Mouse (Mus musculus) forebrain, postnatal 0 days (tissue): ENCODE measurements around the gene Zfp277. TPM values are rescaled to one million over a fixed set of nuclear protein-coding genes. Genes with fewer than 3 reads are reported as not detected.

Source experiments
- ATAC-seq: fragments of 200-750 bp; cut with Nextera tagmentation; 2 replicates; pipeline ENCODE4 v1.8.0; 2017; ENCODE audit warnings: mild to moderate bottlenecking, moderate library complexity
- DNase-seq: peaks from one replicate; pipeline ENCODE4 v3.0.0-alpha.2; 2015
- H3K27ac ChIP-seq: fragments of 300-500 bp; sonication (generic); 2 replicates; pipeline ENCODE4 v1.5.1; 2014; ENCODE audit warnings: low read depth, mild to moderate bottlenecking, antibody characterized with exemption, low read length, moderate library complexity, mixed read lengths
- H3K27me3 ChIP-seq: fragments of 300-500 bp; sonication (generic); 2 replicates; pipeline ENCODE4 v1.6.1; 2014; ENCODE audit warnings: mild to moderate bottlenecking, low read length, mixed read lengths; ENCODE audit not compliant: insufficient read depth
- H3K36me3 ChIP-seq: fragments of 300-500 bp; sonication (generic); 2 replicates; pipeline ENCODE4 v1.6.1; 2014; ENCODE audit warnings: mild to moderate bottlenecking, moderate library complexity; ENCODE audit not compliant: insufficient read depth
- H3K4me1 ChIP-seq: fragments of 300-500 bp; sonication (generic); 2 replicates; pipeline ENCODE4 v1.6.1; 2014; ENCODE audit warnings: antibody characterized with exemption; ENCODE audit not compliant: insufficient read depth
- H3K4me2 ChIP-seq: fragments of 300-500 bp; sonication (generic); 2 replicates; pipeline ENCODE4 v1.6.1; 2014; ENCODE audit warnings: low read depth, mild to moderate bottlenecking, moderate library complexity
- H3K4me3 ChIP-seq: fragments of 300-500 bp; sonication (generic); 2 replicates; pipeline ENCODE4 v1.5.1; 2014; ENCODE audit warnings: low read depth, low read length, mixed read lengths
- H3K9ac ChIP-seq: fragments of 300-500 bp; sonication (generic); 2 replicates; pipeline ENCODE4 v1.6.1; 2014; ENCODE audit warnings: mild to moderate bottlenecking
- H3K9me3 ChIP-seq: fragments of 300-500 bp; sonication (generic); 2 replicates; pipeline ENCODE4 v1.6.1; 2016; ENCODE audit warnings: low read length
- CTCF ChIP-seq: sonication (generic); IDR thresholded peaks from 2 replicates; pipeline ENCODE4 v1.5.1; 2016; ENCODE audit warnings: antibody characterized with exemption, control low read depth, low read depth
- WGBS: fragments of 180-500 bp; shearing (Covaris S2); extraction: QIAGEN DNeasy Blood & Tissue Kit; methylation state at CpG from one replicate; pipeline ENCODE4 v1.1.7; 2014; 5-methylcytosine and 5-hydroxymethylcytosine counted together
- polyA plus RNA-seq: library from polyadenylated mRNA; unstranded; fragments of >200 nt; fragmentation: Nextera tagmentation; extraction: Ambion mirVana; gene quantifications from 2 replicates; pipeline ENCODE4 v1.2.1, GENCODE M21; 2015
- total RNA-seq: library from RNA; depleted of rRNA; stranded (reverse); fragments of >200 nt; gene quantifications from 2 replicates; pipeline ENCODE4 v1.2.3, GENCODE M21; 2014

Zfp277 gene
- total and polyA plus RNA-seq, 2 experiments from 2014 or later, result 30.7 to 31.8 TPM

DNA sequence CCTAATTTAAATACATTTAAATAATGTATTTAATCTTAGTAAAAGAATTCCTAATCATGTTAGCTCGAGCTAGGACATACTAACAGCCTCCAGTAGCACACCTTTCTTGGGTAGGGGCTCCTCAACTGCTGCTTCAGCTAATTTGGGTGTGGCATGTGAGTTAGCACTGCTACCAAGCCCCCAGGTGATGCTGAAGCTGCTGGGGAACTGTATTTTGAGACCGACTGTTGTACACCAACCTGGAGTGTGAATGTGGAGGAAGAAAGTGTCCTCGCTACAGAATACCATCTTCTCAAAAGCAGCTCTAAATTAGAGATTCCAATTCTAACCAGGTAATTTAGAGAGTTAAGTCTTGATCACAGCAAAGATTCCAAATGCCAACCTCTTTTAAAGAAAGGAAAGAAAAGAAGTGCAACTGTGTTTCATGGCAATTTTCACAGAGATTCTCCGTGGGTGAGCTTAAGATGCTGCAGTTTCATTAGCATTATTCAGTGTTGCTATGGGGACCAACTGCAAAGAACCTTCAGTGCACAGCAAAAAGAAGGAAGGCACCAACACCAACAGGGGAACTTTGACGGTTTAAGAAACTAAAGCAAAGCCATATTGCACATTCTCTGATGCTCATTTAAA lies 30.9 kb downstream of the Zfp277 start:
- TF ChIP-seq CTCF, result no peak
- Histone ChIP-seq H3K4me1 (no peaks in the 10 kb centered on the region), H3K9ac (no peak overlapping the region), H3K4me2 (peak overlapping the region; percentile 30), H3K36me3 (no peaks in the 10 kb centered on the region), H3K9me3 (no peaks in the 10 kb centered on the region), H3K27ac (peak overlapping the region; percentile 76), H3K27me3 (no peaks in the 10 kb centered on the region), H3K4me3 (no peak overlapping the region)
- ATAC-seq (peak; percentile 98), DNase-seq (peak; percentile 66)
- WGBS, result 16% methylated on average over 5 of the region's 5 CpGs

DNA sequence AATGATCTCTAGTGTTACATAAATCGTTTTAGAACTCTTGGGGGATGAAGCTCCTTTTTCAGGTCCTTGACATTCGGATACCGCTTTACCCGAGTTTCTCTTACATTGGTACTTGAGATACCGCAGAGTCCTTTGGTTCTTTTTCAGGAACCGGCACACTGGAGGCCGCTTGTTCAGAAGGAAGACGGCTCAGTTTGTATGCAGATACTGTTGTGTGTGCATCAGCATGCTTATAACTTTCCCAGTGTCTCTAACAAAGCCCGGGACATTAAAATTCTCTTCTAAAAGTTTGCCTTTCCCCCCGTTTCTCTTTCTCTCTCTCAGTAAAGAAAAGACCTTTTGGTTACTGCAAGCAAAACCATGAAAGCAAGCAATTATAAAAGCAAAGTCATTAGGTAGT lies 45.9 kb downstream of the Zfp277 start:
- ATAC-seq, result no peak
- H3K9ac ChIP-seq, result no peak overlapping the region
- H3K27me3 ChIP-seq, result no peaks in the 10 kb centered on the region
- H3K4me1 ChIP-seq, result no peaks in the 10 kb centered on the region
- no peak overlapping the region for H3K4me3 ChIP-seq
- no peak overlapping the region for H3K27ac ChIP-seq
- WGBS, result 59% methylated on average over 10 of the region's 10 CpGs
- no peaks in the 10 kb centered on the region for H3K36me3 ChIP-seq
- H3K9me3 ChIP-seq, result no peaks in the 10 kb centered on the region
- H3K4me2 ChIP-seq, result no peak overlapping the region
- DNase-seq, result no peak
- no peak for TF ChIP-seq CTCF

DNA sequence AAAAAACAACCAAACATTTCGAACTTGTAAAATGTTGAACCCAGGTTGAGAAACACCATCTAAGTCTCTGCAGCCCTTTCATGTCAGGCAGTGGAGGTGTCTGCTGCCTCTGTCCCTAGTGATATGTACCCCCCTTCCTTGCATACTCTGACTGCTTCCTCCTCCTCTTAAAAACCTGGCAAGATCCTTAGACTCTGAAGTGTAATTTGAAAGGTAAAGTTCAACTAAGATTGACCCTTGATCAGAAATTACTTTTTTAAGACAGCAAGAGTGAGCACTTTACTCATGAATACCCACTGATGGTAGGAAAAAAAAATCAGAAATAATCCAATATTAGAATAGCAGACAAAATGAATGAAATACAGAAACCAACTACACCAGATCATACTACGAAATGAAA lies 46.3 kb downstream of the Zfp277 start:
- 93% methylated on average over 2 of the region's 2 CpGs for WGBS
- no peak overlapping the region for H3K4me2 ChIP-seq
- no peak overlapping the region for H3K27ac ChIP-seq
- ATAC-seq, result no peak
- H3K27me3 ChIP-seq, result no peaks in the 10 kb centered on the region
- no peak overlapping the region for H3K4me3 ChIP-seq
- no peak overlapping the region for H3K9ac ChIP-seq
- no peak for DNase-seq
- H3K4me1 ChIP-seq, result no peaks in the 10 kb centered on the region
- no peak for TF ChIP-seq CTCF
- H3K36me3 ChIP-seq, result no peaks in the 10 kb centered on the region
- no peaks in the 10 kb centered on the region for H3K9me3 ChIP-seq

DNA sequence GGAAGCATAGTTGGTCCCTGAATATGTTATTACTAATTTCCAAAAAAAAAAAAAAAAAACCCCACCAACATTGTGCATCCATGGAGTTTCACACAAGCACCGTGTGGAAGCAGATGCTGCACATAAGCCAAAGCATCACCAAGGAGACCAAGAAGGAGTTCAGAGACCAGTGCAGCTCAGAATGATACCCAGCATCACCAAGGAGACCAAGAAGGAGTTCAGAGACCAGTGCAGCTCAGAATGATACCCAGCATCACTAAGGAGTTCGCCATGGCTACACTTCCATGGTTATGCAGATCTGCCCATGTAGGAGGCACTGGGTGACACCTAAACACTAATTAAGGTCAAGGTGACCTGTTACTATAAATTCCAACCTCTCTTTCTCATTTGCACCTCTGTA lies 46.8 kb downstream of the Zfp277 start:
- Histone ChIP-seq H3K27ac (no peak overlapping the region), H3K9ac (no peak overlapping the region), H3K4me2 (no peak overlapping the region), H3K4me3 (no peak overlapping the region), H3K9me3 (no peaks in the 10 kb centered on the region), H3K4me1 (no peaks in the 10 kb centered on the region), H3K36me3 (no peaks in the 10 kb centered on the region), H3K27me3 (no peaks in the 10 kb centered on the region)
- DNase-seq (no peak), ATAC-seq (no peak)
- WGBS, result 65% methylated on average over 2 of the region's 2 CpGs
- TF ChIP-seq CTCF, result no peak

DNA sequence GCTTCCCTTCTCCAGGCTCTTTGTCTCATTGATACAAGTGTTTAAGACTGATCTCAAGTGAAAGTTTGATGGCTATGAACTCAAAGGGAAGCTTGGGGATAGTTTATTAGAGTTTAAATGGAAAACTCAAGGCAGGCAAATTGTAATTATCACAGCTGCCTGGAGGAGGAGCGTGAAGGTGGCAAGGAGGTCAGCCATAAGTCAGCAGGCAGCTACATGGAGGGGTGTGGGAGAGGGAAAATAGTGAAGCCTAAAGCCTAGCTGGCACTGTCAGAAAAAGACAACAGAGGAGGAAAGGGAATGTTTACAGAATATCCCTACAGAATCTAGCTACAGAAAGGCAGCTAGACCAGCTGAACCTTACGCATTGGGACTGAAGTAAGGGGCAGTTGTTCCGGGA lies 52.8 kb downstream of the Zfp277 start:
- WGBS, result 83% methylated on average over 3 of the region's 3 CpGs
- DNase-seq (no peak), ATAC-seq (no peak)
- Histone ChIP-seq H3K27me3 (no peaks in the 10 kb centered on the region), H3K36me3 (no peaks in the 10 kb centered on the region), H3K4me1 (no peaks in the 10 kb centered on the region), H3K9ac (no peak overlapping the region), H3K4me2 (no peak overlapping the region), H3K9me3 (no peaks in the 10 kb centered on the region), H3K27ac (no peak overlapping the region), H3K4me3 (no peak overlapping the region)
- no peak for TF ChIP-seq CTCF

DNA sequence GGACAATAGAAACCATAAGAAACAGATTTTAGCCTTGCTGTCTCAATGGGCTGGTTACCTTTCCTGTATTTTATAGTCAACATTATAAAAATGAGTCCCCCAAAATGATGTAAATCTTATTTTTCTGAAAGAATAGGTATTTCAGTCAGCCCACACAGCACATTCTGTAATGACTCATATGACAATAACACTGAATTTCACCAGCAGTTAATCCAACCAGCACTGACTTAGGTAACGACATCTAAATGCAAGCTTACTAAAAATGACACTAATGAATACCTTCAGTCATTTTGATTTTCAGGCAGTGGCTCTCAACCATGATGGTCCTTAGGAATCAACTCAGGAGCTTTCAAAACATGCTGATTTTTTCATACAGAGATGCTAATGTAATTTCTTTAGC lies 54.4 kb downstream of the Zfp277 start:
- Histone ChIP-seq H3K4me2 (no peak overlapping the region), H3K9ac (no peak overlapping the region), H3K36me3 (no peaks in the 10 kb centered on the region), H3K4me1 (no peaks in the 10 kb centered on the region), H3K27me3 (no peaks in the 10 kb centered on the region), H3K27ac (no peak overlapping the region), H3K9me3 (no peaks in the 10 kb centered on the region), H3K4me3 (no peak overlapping the region)
- WGBS, result 71% methylated on average over 1 of the region's 1 CpGs
- DNase-seq, result no peak
- TF ChIP-seq CTCF, result no peak
- ATAC-seq, result no peak

DNA sequence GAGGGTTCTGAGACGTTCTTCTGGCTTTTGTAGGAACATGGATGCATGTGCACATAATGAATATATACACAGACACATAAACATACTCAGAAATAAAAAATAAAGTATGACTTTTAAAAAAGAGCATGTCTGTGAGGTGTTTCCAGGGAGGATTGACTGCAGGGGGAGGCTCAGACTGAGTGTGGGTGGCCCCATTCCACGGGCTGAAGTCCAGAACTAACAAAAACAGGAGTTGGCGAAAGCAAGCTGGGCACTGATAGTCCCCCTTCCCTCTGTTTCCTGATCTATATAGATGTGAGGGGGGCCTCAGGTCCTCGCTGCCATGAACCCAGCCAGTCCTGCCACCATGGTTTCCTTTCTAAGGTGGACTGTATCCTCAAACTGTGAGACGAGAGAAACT lies 57.9 kb downstream of the Zfp277 start:
- H3K4me1 ChIP-seq, result no peaks in the 10 kb centered on the region
- H3K4me2 ChIP-seq, result no peak overlapping the region
- ATAC-seq (no peak), DNase-seq (no peak)
- no peaks in the 10 kb centered on the region for H3K36me3 ChIP-seq
- H3K9me3 ChIP-seq, result no peaks in the 10 kb centered on the region
- H3K4me3 ChIP-seq, result no peak overlapping the region
- no peak overlapping the region for H3K9ac ChIP-seq
- H3K27ac ChIP-seq, result no peak overlapping the region
- H3K27me3 ChIP-seq, result no peaks in the 10 kb centered on the region
- WGBS, result 56% methylated on average over 5 of the region's 5 CpGs
- TF ChIP-seq CTCF, result no peak
